Mouse (Mus musculus): Measurements from ENCODE around the gene Vps13d.

DNA sequence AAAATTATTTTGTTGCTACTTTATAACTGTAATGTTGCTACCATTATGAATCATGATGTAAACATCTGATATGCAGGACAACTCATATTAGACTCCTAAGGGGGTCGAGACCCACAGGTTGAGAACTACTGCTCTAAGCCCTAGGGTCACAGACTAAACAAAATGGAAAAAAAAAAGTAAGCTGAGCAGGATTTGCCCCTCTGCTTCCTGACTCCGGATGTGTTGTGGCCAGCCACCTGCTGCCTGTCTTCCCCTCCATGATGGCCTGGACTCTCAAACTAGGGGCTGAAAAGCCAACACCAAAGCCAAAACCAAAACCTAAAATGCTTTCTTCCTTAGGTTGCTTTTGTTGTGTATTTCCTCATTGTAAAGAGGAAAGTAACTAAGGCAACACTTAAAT lies 16.3 kb upstream of the Vps13d start:
- no peak for TF ChIP-seq CTCF (IDR thresholded peaks at IDR 0.05; ENCODE audit: low read depth)
- no peak for TF ChIP-seq EP300 (IDR thresholded peaks at IDR 0.05; ENCODE audit: low read depth)
